Mouse (Mus musculus) frontal cortex, adult (tissue): ENCODE measurements at regions not wholly inside any gene's neighbourhood (a gene's known extent, or its start where the extent isn't known, plus 50 kb on each side); places are given as distances from the start of the nearest gene placed in this dataset.
A peak's percentile ranks its signal among the peaks of the same experiment; 100 is the strongest.

Source experiments
- ATAC-seq: cut with Nextera tagmentation; 2 replicates; pipeline ENCODE4 v1.9.2; 2017; ENCODE audit warnings: mild to moderate bottlenecking, moderate library complexity, mixed read lengths; ENCODE audit not compliant: low TSS enrichment

DNA sequence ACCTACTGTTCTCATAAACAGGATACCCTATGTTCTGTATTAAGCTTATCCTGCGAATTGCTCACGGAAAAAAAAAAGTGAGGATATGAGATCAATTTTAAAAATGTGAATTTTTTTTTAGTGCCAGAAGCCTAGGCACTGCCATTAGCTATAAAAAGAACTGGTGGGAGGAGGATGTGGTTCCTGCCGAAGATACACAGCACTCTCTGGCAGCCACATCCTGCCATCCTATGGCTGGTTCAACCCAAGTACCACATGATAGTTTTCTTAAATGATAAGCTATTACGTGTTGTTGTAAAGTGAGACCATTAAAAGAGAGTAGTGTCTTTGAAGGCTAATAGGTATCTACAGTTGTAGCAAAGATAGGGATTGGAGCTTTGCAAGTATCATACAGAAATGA lies 58.2 kb upstream of the Ppp3ca start:
- peak; percentile 98 for ATAC-seq

DNA sequence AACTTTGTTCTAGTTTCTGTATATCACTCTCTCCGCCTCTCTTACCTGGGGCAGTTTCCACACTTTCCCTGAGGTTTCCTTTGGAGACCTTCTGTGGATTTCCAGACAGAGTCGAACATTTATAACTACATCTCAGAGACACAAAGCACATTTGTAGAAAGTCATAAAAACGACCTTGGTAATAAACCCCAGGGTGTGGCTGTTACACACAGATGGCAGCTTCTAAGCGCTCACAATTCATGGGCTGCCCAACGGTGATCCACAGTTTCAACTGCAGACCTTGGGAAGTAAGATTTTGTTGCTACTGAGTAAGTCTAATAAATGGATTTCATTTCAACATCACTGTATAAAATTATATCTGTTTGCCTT lies 59.4 kb upstream of the Ppp3ca start:
- ATAC-seq: no peak

DNA sequence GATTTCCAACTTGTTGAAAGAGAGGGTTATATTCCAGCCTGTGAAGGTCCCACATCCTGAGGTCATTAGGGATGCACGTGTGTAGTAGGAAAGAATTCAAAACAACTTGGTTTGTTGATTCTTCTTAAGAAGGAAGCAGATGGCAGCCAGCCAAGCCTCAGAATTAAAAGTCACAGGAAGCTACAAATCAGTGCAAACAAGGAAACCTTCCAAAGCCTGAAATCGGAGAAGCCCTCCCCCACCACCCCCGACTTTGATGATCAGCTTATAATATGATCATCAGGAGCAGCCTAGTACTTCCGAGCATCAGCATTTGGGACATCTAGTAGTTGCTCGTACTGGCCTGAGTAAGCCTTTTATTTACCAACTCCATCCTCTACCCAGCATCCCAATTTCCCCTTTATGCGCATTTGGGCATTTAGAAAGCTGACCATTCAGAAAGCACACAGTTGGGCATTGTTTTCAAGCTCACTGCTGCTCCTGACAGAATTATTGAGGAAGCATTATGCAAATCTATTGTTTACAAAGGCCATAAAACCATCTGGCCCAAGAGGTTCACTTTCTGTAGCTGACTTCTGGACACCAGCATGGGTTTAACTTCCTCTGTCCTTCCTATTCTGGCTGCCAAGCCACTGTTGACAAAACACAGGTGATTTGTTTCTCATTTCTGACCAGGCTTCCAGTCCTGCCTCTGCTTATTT lies 59.9 kb upstream of the Ppp3ca start:
- peak; percentile 63 for ATAC-seq

DNA sequence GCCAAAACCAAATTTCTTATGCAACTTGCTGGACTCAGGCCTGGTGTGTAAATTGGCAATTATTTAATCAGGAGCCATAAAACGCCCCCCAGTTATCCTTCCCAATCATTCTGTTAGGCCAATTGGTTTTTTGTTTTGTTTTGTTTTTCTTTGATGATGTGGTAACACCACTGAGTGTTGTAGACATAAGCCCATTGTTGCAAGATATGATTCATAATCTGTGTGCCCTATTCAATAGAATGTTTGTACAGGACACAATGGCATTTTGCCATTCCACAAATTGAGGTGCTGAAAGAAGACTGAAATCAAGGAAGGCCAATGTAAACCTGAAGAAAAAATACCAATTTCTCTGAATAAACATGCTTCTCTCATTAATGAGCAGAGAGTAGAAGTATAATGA lies 68.2 kb upstream of the Ppp3ca start:
- ATAC-seq: no peak

DNA sequence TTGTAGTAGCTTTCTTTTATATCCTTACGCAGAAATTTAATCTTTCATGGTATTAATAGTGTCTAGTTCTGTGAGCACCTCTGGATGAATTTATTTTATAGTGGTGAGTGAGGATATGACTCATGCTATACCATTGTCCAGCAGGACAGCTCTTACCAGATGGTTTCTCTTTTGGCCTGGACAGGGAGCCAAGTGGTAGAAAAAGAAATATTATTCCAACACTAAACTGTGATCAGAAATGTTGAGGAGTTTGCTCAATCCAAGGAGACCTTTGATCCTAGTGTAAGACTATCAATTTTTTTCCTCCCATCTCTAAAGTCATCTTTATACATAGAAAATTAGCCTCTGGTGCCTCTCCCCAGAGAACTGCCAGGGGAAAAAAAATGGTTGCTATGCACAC lies 86.0 kb upstream of the Ppp3ca start:
- no peak for ATAC-seq

DNA sequence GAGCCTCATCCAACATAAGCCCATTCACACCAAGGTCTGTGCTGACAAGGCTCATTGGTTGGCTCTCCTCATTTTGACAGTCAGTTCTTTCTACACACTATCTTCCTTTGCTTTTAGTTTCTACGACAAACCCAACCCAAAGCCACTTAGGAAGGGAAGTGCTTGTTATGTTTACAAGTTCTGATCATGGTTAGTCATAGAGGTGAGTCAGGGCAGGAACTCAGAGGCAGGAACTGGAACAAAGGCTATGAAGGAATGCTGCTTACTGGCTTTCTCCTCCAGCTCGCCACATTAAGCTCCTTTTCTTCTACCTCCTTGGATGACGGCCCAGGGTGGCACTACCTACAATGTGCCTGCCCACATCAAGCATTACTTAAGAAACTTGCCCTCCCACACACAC lies 91.9 kb upstream of the Ppp3ca start:
- peak; percentile 59 for ATAC-seq

DNA sequence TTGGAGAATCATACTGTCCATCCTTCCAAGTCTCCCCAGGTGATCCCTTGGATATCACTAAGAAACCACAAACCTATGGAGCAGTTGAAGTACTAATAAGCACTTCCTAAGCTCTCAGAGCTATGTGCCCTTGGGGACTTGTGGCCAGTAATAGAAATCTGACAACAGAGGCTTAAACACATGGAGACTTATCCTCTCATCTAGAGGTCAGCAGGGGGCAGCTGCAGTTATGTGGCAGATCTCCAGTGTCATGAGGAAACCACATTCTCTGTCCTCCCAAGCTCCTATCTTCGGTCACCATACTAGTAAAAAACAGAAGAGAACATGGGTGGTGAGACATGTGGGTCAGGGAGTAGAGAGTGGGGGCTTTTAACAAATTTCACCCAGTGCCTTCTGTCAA lies 99.4 kb upstream of the Ppp3ca start:
- ATAC-seq: no peak

DNA sequence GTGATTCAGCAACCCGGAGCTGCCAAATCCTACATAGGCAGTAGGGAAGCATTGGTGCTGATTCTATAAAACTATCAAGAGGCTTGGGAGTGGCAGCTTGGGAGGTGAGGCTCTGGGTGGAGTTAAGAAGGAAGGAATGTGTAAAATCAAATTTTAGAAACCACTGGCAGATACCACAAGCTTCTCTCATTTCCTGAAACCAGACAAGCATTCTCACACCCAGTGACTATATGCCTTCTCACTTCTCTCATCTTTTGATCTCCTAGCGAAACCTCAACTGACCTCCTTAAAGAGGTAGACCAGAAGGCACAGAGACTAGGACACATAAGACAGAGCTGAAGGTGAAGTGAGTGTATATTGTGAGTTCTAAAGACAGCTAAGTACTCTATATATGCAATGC lies 113.4 kb upstream of the Ppp3ca start:
- ATAC-seq: no peak

DNA sequence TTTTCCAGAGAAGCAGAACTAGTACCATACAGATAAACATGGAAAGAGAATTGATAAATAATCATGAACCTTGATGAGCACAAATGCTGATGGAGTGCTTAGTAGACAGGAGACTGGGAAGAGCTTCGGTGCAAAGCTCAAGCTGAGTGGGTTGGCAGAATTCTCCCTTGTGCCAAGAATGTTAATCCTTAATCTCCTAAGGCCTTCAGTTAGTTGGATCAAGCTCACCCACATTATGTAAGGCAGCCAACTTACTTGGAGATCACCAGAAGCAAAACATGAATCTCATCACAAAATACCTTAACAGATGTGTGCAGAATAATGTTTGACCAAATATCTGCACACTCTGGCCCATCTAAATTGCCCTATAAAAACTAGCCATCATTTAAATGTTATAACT lies 120.5 kb upstream of the Ppp3ca start:
- ATAC-seq: no peak

DNA sequence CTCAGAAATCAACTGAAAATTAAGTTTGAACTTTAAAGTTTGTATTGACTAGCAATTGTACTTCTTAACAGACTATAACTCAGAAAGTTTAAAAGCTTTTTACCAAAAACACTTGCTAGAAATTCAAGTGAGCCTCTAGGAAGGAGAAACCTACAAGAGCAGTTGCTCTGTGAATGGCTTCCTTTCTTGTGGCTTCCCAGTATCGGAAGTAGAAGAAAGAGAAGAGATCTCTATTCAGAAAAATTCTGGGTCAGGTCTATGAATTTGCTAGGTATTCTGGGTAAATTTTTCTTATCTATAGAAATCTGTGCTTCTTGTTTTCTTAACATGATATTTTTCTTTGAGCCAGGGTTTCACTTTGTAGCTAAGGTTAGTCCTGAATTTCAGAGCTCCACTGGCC lies 138.3 kb upstream of the Ppp3ca start:
- no peak for ATAC-seq

DNA sequence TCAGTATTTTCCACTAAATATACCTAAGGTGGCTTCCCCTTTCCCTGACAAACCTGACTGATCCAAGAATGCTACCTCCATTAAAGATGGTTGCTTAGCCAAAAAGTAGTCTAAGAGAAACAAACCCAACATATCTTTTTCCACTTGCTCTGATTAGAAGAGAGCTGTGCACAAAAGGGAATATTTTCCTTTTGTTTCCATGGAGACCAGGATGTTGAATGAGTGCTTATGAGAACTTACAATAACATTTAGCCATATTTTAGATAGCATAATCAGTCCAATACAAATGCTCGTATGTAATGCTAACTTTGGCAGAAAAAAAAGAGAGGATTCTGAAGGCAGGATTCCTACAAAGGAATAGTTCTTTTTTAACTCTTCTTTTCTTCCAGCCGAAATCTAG lies 161.3 kb upstream of the Ppp3ca start:
- no peak for ATAC-seq

DNA sequence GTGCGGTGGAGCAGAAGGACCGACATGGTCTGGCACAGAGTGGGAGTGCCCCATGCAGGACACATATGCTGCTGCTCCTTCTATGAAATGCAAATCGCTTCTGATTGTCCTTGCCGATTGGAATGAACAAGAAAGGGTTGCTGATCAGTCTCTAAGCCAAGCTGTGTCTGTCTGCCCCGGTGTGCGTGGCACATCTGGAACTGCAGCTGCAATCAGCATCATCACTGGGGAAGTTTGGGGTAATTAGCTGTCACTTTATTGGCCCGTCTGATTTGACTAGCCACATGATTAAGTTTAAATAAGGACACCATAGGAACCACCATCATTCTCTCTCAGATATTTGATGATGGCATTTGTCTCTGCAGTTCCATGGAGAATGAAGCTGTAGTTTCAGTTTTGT lies 162.9 kb upstream of the Ppp3ca start:
- ATAC-seq: peak; percentile 64

DNA sequence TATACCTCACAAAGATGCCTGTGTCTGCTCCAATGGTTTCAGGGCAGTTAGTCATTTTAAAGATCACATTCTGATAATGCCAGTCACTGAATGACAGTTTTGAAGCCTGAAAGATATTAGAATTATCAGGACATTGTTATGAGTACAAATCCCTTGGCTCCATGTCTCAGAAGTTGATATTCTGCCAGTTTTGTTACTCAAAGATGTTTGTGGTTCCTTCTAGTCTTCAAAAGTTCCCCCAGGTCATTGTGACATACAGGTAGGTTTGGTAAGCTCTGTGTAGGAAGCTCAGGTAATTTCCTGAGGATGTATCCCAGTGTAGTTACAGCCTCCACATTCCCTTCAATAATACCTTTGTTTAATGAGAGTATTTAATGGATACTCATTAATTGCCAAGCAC lies 169.0 kb upstream of the Bank1 start:
- no peak for ATAC-seq

DNA sequence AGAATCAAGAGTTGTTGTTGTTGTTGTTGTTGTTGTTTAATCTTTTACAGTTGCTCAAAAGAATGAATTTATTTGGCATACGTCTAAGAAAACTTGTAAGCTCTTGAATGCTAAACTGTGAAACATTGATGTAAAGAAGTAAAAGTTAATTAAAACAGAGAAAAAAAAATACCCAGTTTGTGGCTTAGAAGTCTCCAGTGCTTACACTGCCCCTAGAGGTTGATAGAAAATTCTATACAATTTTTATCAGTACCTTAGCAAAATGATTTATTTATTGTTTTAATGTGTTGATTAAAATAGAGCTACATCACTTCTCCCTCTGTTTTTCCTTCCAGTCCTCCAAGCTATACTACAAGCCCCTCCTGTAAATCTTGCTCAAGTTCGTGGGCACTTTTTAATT lies 165.8 kb upstream of the Bank1 start:
- ATAC-seq: no peak

DNA sequence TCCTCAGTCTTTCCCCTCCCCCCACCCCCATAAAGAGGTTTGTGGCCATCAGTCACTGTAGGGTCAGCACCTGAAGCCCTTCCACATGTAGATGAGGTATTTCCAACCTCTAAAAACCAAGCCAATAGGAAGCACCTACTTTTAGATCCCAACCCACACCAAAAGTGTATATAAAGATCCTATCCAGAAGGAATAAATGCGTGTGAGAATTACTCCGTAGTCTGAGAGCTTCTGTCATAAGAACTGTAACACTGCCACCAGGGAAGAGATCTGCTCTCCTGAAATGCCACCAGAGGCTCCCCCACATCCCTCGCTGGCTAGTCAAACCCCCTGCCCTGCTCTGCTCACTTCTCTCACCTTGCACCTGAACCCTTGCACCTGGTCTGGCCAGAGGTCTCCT lies 145.8 kb upstream of the Bank1 start:
- peak; percentile 91 for ATAC-seq

DNA sequence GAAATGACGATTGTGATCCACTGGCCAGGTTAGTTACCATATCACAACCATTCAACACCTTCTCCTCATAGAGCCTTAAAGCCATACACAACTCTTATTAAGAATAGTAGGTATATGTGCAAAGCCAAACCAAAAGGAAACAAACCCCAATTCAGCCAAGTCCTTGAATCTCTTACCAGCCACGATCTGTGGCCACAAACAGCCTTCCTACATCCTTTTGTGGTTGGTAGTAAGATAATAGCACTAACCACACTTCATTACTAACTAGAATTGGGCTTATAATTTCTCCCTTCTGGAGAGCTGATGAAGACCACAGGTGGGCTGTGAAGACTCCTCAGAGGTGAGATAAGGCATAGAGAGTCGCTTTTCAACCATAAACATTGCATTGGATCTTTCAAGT lies 136.9 kb upstream of the Bank1 start:
- no peak for ATAC-seq

DNA sequence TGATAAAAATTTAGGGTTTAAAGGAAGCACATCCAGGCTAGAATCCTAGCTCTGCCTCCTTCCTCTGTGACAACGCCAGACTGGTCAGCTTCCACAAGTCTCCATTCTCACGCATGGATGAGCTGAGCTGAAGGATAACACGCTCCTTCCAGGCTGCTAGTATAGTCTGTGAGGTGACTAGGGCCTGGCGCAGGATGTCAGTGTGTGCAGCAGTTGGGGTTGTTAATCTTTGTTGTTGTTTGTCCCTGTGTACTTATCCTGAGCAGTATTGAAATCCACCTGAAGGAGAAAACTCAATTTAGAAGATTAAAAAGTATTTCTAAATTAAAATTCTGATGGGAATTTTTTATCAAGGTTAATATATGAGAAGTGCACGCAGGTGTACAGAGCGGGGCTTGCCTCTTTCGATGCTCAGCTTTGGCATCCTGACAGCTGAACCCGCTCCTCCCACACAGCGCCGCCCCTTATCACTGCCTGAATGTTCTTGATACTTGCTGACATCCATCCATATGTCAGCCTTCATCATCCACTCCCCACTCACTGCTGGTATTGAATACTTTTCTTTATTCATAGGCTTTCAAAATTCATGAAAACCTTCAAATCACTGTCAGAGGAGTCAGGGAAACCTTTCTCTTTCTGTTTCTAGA lies 130.7 kb upstream of the Bank1 start:
- ATAC-seq: no peak

DNA sequence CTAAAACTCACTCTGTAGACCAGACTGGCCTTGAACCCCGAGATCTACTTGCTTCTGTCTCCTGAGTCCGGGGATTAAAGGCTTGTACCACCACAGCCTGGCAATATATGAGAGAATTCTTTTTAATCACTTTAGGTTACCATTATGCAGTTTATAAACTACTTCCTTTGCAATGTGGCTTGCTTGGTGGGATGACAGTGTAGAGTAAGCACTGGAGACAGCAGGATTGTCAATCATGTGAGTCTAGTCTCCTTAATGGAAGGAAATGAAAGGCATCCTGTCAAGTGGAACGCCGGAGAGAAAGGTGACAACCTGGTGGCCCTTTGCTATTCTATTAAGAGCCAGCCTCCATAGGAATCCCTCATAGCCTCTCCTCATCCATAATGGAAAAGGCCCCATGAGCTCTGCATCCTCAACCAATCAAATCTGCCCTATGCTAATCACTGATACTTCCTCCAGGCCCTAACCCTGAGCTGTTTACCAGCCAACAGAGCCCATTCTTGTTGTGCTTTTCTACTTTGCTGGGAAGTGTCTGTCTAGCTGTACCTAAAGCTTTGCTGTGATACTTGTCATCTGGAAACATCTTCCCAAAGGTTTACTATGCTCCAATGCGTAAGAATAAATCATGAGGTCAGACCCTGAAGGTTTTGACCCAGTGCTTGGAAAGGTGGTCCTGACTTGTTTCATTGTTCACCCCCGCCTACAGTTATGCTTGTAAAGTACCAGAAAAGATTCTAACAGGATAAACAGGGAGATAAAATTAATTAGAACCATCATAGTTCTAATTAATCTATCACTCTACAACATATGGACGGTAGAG lies 130.0 kb upstream of the Bank1 start:
- no peak for ATAC-seq

DNA sequence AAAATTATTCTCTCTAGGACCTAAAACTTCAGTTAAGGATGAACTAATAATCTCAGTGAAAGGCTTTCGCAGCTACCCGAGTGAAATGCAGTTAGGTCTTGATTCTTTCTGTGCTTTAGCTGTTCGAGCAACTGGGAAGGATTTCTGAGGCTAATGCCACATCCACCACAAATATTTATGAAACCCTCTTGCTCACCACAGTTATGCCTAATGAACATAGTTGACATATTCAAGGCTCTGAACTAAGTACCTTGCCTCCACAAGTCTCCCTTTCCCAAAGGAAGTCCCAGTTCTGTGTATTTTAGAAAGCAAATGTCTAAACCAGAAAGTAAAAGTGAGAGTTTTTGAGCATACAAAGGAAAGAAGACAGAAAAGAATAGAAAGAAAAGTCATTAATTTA lies 129.1 kb upstream of the Bank1 start:
- ATAC-seq: no peak

DNA sequence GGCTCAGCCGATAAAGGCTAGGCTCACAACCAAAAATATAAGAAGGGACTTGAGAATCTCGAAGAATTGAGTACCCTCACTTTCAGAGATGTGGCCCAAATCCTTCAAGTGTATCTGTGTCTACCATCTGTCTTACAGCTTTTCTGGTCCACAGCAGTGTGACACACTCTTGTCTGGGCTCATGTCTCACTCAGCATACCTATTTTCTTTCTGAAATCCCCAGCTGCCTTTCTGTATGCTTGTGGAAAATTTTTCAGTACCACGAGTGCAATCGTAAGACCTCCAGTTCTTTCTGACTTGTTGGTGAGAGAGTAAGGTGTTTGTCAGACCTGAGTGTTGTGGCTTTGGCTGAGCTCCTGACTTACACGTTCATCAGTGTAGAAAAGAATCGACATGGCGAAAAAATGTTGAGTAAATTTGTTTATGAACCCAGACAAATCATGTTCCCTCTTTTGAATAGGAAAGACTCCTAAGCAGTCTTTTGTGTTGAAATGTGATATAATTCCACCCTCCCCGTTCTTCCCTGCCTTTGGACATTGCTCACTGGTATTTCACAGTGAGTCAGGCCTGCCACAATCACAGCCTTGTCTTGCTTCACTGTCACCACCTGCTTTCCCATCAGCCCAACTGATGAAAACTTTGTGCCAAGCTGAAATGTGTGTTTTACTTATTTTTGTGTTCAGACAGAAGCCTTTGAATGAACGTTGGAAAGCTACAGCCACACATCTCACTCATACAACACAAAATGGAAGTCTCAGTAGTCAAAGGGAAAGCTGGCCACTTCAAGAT lies 125.3 kb upstream of the Bank1 start:
- ATAC-seq: peak; percentile 88

DNA sequence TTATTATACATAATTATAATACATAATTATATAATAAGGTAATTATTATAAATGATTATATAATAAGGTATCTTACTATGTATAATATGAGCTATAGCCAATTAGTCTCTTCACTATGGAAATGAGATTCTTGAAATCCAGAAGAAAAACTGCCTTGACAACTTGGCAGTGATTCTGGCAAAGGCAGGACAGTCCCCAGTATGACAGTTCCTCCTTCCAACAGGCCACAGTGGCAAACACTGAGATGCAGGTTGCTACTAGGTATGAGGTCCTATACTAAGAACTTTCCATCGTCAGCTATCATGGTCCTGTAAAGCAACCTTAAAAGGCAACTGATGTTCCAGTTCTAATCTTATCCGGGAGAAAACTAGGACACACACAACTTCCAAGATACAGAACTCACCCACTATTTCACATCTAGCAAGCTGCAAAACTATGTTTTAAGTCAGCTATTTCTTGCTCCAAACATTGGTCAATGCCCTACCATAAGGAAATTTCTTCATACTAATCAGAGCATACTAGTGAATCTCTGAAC lies 124.6 kb upstream of the Bank1 start:
- peak; percentile 85 for ATAC-seq

DNA sequence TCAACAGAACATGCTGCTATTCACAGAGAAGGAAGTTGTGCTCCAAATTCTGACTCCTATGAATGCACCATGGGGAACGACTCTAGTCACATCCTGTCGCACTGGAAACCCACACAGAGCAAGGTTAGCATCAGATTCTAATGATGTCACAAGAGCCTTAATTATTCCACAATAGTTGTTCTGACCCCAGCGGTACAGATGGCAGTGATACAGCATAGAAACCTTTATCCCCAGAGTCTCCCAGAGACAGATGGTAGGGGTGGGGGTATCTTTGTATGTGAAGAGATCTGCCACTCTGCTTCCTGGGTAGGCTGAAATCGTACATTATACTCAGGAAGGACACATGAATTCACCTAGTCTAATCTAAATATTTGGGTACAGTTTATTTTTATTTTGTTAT lies 123.5 kb upstream of the Bank1 start:
- ATAC-seq: no peak
